Mouse (Mus musculus): Measurements from ENCODE around the gene Ceacam15.
"Not testable (repeated sequence)": the region's sequence is repeated elsewhere in the genome, so short reads cannot be mapped to it uniquely, and the experiment has no call there.

DNA sequence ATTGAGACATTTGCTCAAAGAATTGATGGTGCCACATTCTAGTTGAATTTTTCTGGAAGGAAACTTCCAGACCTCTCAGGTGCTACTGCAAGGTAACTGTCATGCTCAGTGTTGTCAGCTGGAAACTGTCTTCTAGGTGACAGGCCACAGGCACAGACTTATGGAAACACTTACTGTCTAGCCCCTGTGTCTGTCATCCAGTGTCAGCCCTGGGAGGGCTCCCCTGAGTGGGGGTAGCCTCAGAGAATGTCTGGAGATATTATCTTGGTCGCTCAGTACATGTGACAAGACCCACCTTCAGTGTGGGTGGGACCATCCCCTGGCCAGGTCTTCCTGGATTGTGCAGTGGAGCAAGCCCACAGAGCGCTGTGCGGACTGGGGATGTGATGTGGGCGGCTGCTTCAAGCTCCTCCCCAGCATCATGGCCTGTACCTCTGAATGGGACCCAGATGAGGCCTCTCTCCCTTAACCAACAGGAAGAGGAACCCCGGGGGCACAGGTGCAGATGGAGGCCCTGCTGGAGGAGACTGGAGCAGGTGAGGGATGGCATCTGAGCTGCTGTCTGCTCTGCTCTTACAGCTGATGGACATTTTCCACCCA is 7.1 kb downstream of the Ceacam15 start:
- not testable (repeated sequence) for TF ChIP-seq CTCF (conservative IDR thresholded peaks at IDR 0.05; ENCODE audit: low read length); POU5F1 (IDR thresholded peaks at IDR 0.05; ENCODE audit: borderline replicate concordance, low read length); NANOG (IDR thresholded peaks at IDR 0.05; ENCODE audit: borderline replicate concordance, low read length)

Measured in E14TG2a.4 (cell line).